Mouse (Mus musculus): ENCODE data around the gene Nckap1. TPM values are rescaled to one million over a fixed set of nuclear protein-coding genes. Genes with fewer than 3 reads are reported as not detected.
A peak's percentile ranks its signal among the peaks of the same experiment; 100 is the strongest.

Gene Nckap1
- polyA plus RNA-seq, 1 experiment from 2014 or later = 104 TPM

- Histone ChIP-seq H3K9me3 (no peaks in the 10 kb centered on the region), H3K36me3 (no peaks in the 10 kb centered on the region), H3K4me1 (0 out of 2 replicates have a peak, but pooled peaks cover 4% of the 10 kb centered on the region), H3K27ac (replicated peaks) (peak overlapping the region; percentile 47), H3K27me3 (no peaks in the 10 kb centered on the region), H3K4me3 (no peak overlapping the region), H3K4me2 (replicated peaks) (no peak overlapping the region), H3K9ac (replicated peaks) (no peak overlapping the region)
- WGBS = 68% methylated on average over 4 of the region's 4 CpGs
- ATAC-seq (replicated peaks) = peak; percentile 78
Measured at GRCm38 (mm10) chr2:80594215-80594918, 13.2 kb upstream of the Nckap1 start.

- no peaks in the 10 kb centered on the region for H3K27me3 ChIP-seq
- no peak for ATAC-seq (replicated peaks)
- H3K36me3 ChIP-seq = no peaks in the 10 kb centered on the region
- H3K4me1 ChIP-seq = peaks cover 19% of the 10 kb centered on the region
- H3K27ac ChIP-seq (replicated peaks) = no peak overlapping the region
- H3K9ac ChIP-seq (replicated peaks) = no peak overlapping the region
- H3K4me2 ChIP-seq (replicated peaks) = no peak overlapping the region
- no peak overlapping the region for H3K4me3 ChIP-seq
- WGBS = 61% methylated on average over 3 of the region's 3 CpGs
- H3K9me3 ChIP-seq = no peaks in the 10 kb centered on the region
Measured at GRCm38 (mm10) chr2:80582356-80582755, 1.2 kb upstream of the Nckap1 start.

GRCm38 (mm10) chr2:80580311-80580961, 744 bp downstream of the Nckap1 start:
- Histone ChIP-seq H3K27me3 (no peaks in the 10 kb centered on the region), H3K27ac (replicated peaks) (peak overlapping the region; percentile 96), H3K36me3 (no peaks in the 10 kb centered on the region), H3K4me2 (replicated peaks) (peak overlapping the region; percentile 46), H3K4me1 (peaks cover 19% of the 10 kb centered on the region), H3K9ac (replicated peaks) (peak overlapping the region; percentile 95), H3K4me3 (peak overlapping the region; percentile 92), H3K9me3 (no peaks in the 10 kb centered on the region)
- under 1% methylated on average over 65 of the region's 65 CpGs for WGBS
- peak; percentile 79 for ATAC-seq (replicated peaks)

- WGBS = 45% methylated on average over 6 of the region's 6 CpGs
- Histone ChIP-seq H3K4me3 (peak overlapping the region; percentile 92), H3K4me2 (replicated peaks) (peak overlapping the region; percentile 46), H3K27me3 (no peaks in the 10 kb centered on the region), H3K36me3 (no peaks in the 10 kb centered on the region), H3K9ac (replicated peaks) (no peak overlapping the region; the same call in 1 of the 2 replicates), H3K27ac (replicated peaks) (no peak overlapping the region), H3K9me3 (no peaks in the 10 kb centered on the region), H3K4me1 (peaks cover 19% of the 10 kb centered on the region)
- ATAC-seq (replicated peaks) = no peak
Measured at GRCm38 (mm10) chr2:80579253-80579891, 1.8 kb downstream of the Nckap1 start.

- WGBS = 96% methylated on average over 1 of the region's 1 CpGs
- Histone ChIP-seq H3K4me1 (peaks cover 19% of the 10 kb centered on the region), H3K4me2 (replicated peaks) (no peak overlapping the region), H3K36me3 (no peaks in the 10 kb centered on the region), H3K27me3 (no peaks in the 10 kb centered on the region), H3K9me3 (no peaks in the 10 kb centered on the region), H3K27ac (replicated peaks) (no peak overlapping the region), H3K9ac (replicated peaks) (no peak overlapping the region), H3K4me3 (no peak overlapping the region)
- ATAC-seq (replicated peaks) = no peak
Measured at GRCm38 (mm10) chr2:80577286-80577685, 3.9 kb downstream of the Nckap1 start.

- Histone ChIP-seq H3K27ac (replicated peaks) (no peak overlapping the region), H3K4me1 (no peaks in the 10 kb centered on the region; the same call in 1 of the 2 replicates), H3K9ac (replicated peaks) (no peak overlapping the region), H3K9me3 (no peaks in the 10 kb centered on the region), H3K36me3 (no peaks in the 10 kb centered on the region), H3K4me2 (replicated peaks) (no peak overlapping the region), H3K4me3 (no peak overlapping the region), H3K27me3 (no peaks in the 10 kb centered on the region)
- ATAC-seq (replicated peaks) = no peak
- WGBS = 70% methylated on average over 4 of the region's 4 CpGs
Measured at GRCm38 (mm10) chr2:80570656-80571055, 10.5 kb downstream of the Nckap1 start.

GRCm38 (mm10) chr2:80567411-80567810, 13.8 kb downstream of the Nckap1 start:
- no peak for ATAC-seq (replicated peaks)

GRCm38 (mm10) chr2:80562253-80562652, 18.9 kb downstream of the Nckap1 start:
- no peaks in the 10 kb centered on the region for H3K36me3 ChIP-seq
- no peaks in the 10 kb centered on the region for H3K9me3 ChIP-seq
- no peak overlapping the region for H3K4me2 ChIP-seq (replicated peaks)
- no peak overlapping the region for H3K4me3 ChIP-seq
- ATAC-seq (replicated peaks) = no peak
- H3K27me3 ChIP-seq = no peaks in the 10 kb centered on the region
- H3K27ac ChIP-seq (replicated peaks) = no peak overlapping the region
- H3K9ac ChIP-seq (replicated peaks) = no peak overlapping the region
- H3K4me1 ChIP-seq = no peaks in the 10 kb centered on the region

More at GRCm38 (mm10) chr2:80567411-80567810, 13.8 kb downstream of the Nckap1 start:
- no peaks in the 10 kb centered on the region for H3K27me3 ChIP-seq
- H3K4me1 ChIP-seq = no peaks in the 10 kb centered on the region; the same call in 1 of the 2 replicates
- H3K36me3 ChIP-seq = no peaks in the 10 kb centered on the region
- H3K27ac ChIP-seq (replicated peaks) = no peak overlapping the region
- no peak overlapping the region for H3K9ac ChIP-seq (replicated peaks)
- 83% methylated on average over 4 of the region's 4 CpGs for WGBS
- no peaks in the 10 kb centered on the region for H3K9me3 ChIP-seq
- H3K4me3 ChIP-seq = no peak overlapping the region
- H3K4me2 ChIP-seq (replicated peaks) = no peak overlapping the region

- Histone ChIP-seq H3K9me3 (no peaks in the 10 kb centered on the region), H3K4me3 (no peak overlapping the region), H3K27me3 (no peaks in the 10 kb centered on the region), H3K4me2 (replicated peaks) (no peak overlapping the region), H3K4me1 (no peaks in the 10 kb centered on the region), H3K36me3 (no peaks in the 10 kb centered on the region), H3K27ac (replicated peaks) (no peak overlapping the region), H3K9ac (replicated peaks) (no peak overlapping the region)
- 84% methylated on average over 3 of the region's 3 CpGs for WGBS
- no peak for ATAC-seq (replicated peaks)
Measured at GRCm38 (mm10) chr2:80561478-80561877, 19.7 kb downstream of the Nckap1 start.

GRCm38 (mm10) chr2:80560773-80561172, 20.4 kb downstream of the Nckap1 start:
- no peaks in the 10 kb centered on the region for H3K36me3 ChIP-seq
- no peak overlapping the region for H3K9ac ChIP-seq (replicated peaks)
- no peaks in the 10 kb centered on the region for H3K9me3 ChIP-seq
- no peak overlapping the region for H3K4me2 ChIP-seq (replicated peaks)
- H3K27me3 ChIP-seq = no peaks in the 10 kb centered on the region
- WGBS = 94% methylated on average over 5 of the region's 5 CpGs
- H3K4me3 ChIP-seq = no peak overlapping the region
- no peak overlapping the region for H3K27ac ChIP-seq (replicated peaks)
- no peak for ATAC-seq (replicated peaks)
- H3K4me1 ChIP-seq = no peaks in the 10 kb centered on the region

GRCm38 (mm10) chr2:80559655-80560054, 21.5 kb downstream of the Nckap1 start:
- 81% methylated on average over 5 of the region's 5 CpGs for WGBS
- Histone ChIP-seq H3K4me1 (no peaks in the 10 kb centered on the region), H3K27ac (replicated peaks) (no peak overlapping the region), H3K4me2 (replicated peaks) (no peak overlapping the region), H3K9me3 (no peaks in the 10 kb centered on the region), H3K27me3 (no peaks in the 10 kb centered on the region), H3K9ac (replicated peaks) (no peak overlapping the region), H3K4me3 (no peak overlapping the region), H3K36me3 (no peaks in the 10 kb centered on the region)
- no peak for ATAC-seq (replicated peaks)

- no peaks in the 10 kb centered on the region for H3K27me3 ChIP-seq
- no peak overlapping the region for H3K9ac ChIP-seq (replicated peaks)
- H3K9me3 ChIP-seq = no peaks in the 10 kb centered on the region
- whole genome bisulfite sequencing = 88% methylated on average over 4 of the region's 4 CpGs
- H3K27ac ChIP-seq (replicated peaks) = no peak overlapping the region
- H3K36me3 ChIP-seq = peaks cover 31% of the 10 kb centered on the region
- H3K4me3 ChIP-seq = no peak overlapping the region
- no peak for ATAC-seq (replicated peaks)
- no peaks in the 10 kb centered on the region for H3K4me1 ChIP-seq
- no peak overlapping the region for H3K4me2 ChIP-seq (replicated peaks)
Measured at GRCm38 (mm10) chr2:80554442-80554841, 26.7 kb downstream of the Nckap1 start.
